Mouse (Mus musculus) right cerebral cortex, postnatal 4 days (tissue): Measurements from ENCODE around the gene Gm21060.
"Not testable (repeated sequence)": the region's sequence is repeated elsewhere in the genome, so short reads cannot be mapped to it uniquely, and the experiment has no call there.

ENCODE experiments used
- DNase-seq: peaks from one replicate; pipeline ENCODE4 v3.0.0-alpha.2; 2022

Gene Gm21060

DNA sequence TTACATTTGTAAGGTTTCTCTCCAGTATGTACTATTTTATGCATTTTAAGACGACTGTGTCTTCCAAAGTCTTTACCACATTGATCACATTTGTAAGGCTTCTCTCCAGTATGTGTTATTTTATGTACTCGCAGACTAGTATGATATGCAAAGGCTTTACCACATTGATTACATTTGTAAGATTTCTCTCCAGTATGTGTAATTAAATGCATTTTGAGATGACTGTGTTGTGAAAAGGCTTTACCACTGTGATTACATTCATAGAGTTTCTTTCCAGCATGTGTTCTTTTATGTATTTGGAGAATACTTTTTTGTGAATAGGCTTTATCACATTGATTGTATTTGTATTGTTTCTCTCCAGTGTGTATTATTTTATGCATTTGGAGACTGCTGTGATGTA is at the start of gene Gm21060:
Gene Gm21060, minus strand, starts transcription at position 101 of the 400 bp plus-strand sequence.
- DNase-seq: no peak

GRCm38 (mm10) chr19:61320844-61321243 is 24.0 kb upstream of the Gm21060 start:
- not testable (repeated sequence) for DNase-seq

GRCm38 (mm10) chr19:61313185-61313584 is 16.3 kb upstream of the Gm21060 start:
- not testable (repeated sequence) for DNase-seq

DNA sequence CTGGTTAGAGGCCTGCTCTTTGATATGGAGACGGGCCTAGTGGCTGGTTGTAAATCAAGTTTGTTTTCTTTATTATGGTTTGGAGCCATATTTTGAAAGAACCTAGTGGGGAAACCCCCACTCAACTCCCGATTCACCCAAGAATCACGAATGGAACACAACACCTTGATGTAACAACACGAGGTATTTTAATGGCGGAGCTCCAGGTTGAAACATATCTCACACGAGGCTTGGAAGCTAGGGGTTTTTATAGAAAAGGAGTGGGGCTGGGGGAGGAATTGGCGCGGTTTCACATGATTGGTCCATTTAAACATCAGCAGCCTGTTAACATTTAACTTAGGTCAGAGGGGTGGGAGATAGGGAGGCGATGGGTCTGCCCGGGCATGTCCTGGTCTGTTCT is 15.5 kb upstream of the Gm21060 start:
- DNase-seq: not testable (repeated sequence)

DNA sequence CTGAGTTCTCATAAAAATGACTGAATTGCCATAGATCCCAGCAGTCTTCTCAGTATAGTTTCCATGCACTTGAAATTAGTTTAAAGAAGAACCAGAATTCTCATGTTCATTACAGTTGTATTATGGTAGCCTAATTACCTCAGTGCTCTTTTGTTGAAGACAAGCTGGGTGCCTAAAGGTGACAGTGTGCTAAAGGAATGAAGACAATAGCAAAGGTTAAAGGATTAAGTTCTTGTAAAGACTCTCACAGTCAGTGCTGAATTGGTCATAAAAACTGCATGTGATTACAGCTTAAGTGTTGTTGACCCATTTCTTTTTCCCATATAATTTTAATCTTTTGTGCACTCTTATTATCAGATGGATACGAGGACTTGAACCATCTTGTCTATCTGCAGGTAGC is 11.2 kb upstream of the Gm21060 start:
- DNase-seq: not testable (repeated sequence)

DNA sequence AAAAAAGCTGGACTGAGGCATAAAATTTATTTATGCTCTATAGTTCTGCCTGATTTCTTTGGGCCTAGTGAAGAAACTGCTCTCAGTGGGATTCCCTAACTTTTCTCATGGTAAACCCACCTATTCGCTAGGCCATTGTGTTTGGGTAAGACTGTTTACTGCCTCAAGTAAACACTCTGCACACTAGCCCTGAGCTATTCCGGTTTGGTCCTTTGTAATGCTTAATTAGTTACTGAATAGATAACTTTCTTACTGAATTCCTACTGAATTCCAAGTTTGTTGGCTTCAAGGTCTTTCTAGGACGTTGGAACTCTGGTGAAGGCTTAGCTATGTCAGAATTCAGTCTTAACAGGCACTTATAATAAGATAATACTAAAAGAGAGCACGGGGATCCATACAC is 11.8 kb downstream of the Gm21060 start:
- not testable (repeated sequence) for DNase-seq

DNA sequence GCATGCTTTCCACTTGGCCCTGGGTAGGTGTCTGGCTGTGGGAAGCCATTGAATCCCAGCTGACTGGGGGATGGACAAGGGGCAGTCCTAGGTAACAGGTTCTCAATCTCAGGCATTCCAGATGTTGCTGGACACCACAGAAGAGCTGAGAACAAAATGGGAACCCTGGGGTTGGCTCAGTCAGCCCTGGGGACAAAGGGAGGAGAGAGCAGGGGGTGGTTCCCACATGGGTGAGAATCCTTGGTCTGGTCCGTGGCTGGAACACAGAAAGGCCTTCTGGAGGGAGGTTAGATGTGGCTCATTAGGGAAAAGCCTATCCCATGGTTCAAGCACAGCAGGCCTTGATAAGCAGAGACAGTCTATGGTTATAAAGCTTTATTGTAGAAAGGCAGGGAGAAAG is 13.3 kb downstream of the Gm21060 start:
- no peak for DNase-seq

- DNase-seq: no peak
These were observed 21.4 kb downstream of the Gm21060 start for GRCm38 (mm10) chr19:61275446-61275845.

GRCm38 (mm10) chr19:61269141-61269540 is 27.7 kb downstream of the Gm21060 start:
- DNase-seq: not testable (repeated sequence)

DNA sequence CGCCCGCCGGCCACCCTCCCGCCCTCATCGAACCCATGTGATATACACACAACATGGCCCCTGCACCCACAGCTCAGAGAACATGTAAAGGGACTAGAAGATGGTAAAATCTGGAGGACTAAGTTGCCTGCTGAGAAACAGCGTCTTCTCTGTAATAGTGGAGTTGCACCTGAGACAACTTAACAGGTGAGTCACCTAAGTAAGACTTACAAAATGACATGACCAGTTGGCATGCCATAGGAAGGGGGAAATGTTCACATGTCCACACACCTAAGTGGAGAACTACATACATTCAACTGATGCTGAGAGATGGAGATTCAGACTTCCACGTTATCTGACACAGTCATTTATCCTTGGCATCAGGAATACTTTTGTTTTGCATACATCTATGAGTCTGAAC is 29.7 kb downstream of the Gm21060 start:
- DNase-seq: no peak

- peak; percentile 41 for DNase-seq
These were observed 30.2 kb downstream of the Gm21060 start for GRCm38 (mm10) chr19:61266651-61267050.

DNA sequence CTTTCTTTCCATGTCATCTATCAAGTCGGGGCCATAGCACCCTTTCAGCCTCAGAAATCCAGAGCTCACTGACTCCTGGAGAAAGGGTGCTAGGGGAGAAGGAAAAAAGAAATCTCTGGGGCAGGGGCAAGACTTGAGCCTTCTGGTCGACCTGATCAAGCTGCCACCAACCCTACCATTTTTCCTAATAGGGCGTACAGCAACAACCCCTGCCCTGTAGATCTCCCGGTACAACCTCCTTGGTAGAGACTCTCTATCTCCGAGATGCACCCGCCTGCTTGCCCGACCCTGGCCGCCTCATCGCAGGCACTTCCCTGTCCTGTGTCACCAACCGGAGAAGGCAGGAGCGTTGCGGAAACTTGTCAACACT is 30.6 kb downstream of the Gm21060 start:
- peak; percentile 49 for DNase-seq

DNA sequence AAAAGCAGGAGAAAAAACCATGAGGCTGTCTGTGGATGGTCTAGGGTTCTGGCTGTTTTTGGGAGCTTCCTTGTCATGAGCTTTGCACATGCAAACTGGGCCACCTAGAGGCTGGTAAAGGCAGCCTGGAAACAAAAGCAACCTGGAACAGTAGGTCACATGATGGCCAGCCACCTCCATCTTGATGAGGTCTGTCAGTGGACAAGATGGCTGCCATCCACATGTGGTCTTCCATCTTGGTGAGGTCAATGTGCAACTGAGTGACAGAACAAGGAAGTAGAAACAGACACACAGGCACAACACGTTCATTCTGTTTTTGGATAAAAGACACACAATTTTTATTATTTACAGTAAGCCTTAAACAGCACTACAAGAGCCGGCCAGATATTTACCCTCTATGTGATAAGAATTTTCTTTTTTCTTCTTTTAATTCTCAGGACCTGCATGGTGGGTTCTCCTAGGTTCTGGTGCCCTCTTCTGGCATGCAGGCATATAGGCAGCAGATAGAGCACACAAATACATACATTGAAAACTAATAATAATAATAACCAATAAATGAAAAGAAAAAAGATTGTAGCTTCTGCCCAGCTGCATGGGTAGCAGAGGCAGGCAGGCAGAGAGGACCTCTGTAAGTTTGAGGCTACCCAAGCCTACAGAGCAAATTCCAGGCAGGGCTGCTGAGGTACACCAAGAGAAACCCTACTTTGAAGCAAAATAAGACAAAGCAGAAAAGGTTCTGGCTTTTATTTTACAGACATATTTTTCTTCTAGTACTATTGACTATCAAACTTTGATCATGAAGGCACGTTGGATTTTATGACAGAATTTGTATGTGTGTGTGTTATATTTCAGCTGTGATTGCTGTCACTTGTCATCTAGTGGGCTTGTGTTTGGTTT is 31.3 kb downstream of the Gm21060 start:
- DNase-seq: peak; percentile 69

- DNase-seq: no peak
These were observed 31.9 kb downstream of the Gm21060 start for GRCm38 (mm10) chr19:61264933-61265332.

DNA sequence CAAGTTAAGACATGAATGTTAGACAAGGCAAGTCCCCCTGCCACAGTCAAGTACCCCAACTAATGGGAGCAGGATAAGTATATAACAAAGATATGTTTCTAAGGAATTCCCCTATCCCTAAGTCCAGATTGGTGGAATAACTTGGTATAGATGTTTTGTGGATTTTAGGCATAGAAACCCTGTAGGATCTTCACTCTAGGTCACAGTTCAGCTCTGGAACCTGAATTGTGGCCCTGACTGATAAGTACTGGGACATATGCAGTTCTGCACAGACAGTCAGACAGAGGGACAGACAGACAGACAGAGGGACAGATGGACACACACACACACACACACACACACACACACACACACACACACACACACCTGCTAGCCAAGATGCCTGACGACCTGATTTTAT is 32.6 kb downstream of the Gm21060 start:
- DNase-seq: no peak

GRCm38 (mm10) chr19:61261241-61261640 is 35.6 kb downstream of the Gm21060 start:
- DNase-seq: no peak

GRCm38 (mm10) chr19:61257733-61258132 is 39.1 kb downstream of the Gm21060 start:
- DNase-seq: no peak

- no peak for DNase-seq
These were observed 40.5 kb downstream of the Gm21060 start for GRCm38 (mm10) chr19:61256166-61256887.

GRCm38 (mm10) chr19:61247334-61247733 is 49.5 kb downstream of the Gm21060 start:
- DNase-seq: not testable (repeated sequence)
